Mouse (Mus musculus): ENCODE data around the gene Zfp575.

- TF ChIP-seq CTCF (IDR thresholded peaks at IDR 0.05; ENCODE audit: low read depth) = no peak
- no peak for TF ChIP-seq EP300 (IDR thresholded peaks at IDR 0.05; ENCODE audit: low read depth)
These were observed 24.1 kb downstream of the Zfp575 start for GRCm38 (mm10) chr7:24563191-24563836.

All from liver, embryonic 14.5 days (tissue).